Mouse (Mus musculus) liver, adult 2 months (tissue): ENCODE measurements around the gene Elovl7.

Experiments
- CTCF ChIP-seq: fragments of 200-500 bp; IDR thresholded peaks from 2 replicates; pipeline ENCODE4 v1.5.1; 2011; ENCODE audit warnings: low read depth, low read length, control low read depth
- POLR2A ChIP-seq: fragments of 200-500 bp; IDR thresholded peaks from 2 replicates; pipeline ENCODE4 v1.6.1; 2011; ENCODE audit warnings: low read length, control low read depth; ENCODE audit not compliant: insufficient read depth; ENCODE audit errors: extremely low read depth

DNA sequence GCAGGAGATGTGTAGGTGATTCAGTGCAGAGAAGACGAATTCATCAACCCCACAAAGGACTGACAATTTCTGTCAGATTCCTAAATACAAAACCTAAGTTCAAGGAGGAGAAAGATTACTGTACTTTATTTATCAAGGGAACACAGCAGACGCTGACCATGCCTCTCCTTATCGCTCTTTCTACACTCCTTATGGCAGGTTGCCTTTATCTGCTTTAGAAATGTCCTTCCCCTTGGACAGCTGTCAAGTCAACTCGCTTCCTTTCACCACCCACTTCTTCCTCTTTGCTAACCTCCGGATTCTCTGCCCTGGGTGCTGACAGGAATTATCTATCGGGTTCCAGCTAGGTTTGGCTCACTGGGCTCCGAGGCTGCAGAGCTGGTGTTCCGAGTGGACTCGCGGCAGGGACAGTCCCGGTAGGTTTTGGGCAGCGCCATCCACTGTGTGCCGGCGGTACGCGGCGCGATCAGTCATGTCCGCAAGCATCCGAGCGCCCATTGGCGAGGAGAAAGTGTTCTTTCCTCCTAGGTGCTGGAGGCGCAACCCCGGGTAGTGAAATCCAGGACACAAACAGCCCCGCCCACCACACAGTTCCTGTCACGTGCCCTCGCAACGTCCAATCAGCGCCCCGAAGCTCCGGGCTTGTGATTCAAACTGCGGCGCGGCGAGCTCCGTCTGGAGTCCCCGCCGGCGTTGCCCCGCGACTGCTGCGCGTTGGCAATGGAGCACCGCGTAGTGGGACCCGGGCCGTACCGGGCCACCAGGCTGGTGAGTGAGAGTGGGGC, 101.7 kb downstream of the Elovl7 start, which contains the start of gene Depdc1b:
- TF ChIP-seq POLR2A (no peak), CTCF (no peak)
